Mouse (Mus musculus) embryonic facial prominence, embryonic 14.5 days (tissue): ENCODE measurements around the gene 4921517D22Rik. TPM values are rescaled to one million over a fixed set of nuclear protein-coding genes. Genes with fewer than 3 reads are reported as not detected.
A peak's percentile ranks its signal among the peaks of the same experiment; 100 is the strongest.
"Not testable (repeated sequence)": the region's sequence is repeated elsewhere in the genome, so short reads cannot be mapped to it uniquely, and the experiment has no call there.

ENCODE experiments used
- ATAC-seq: fragments of 200-750 bp; cut with Nextera tagmentation; 2 replicates; pipeline ENCODE4 v1.8.0; 2017; ENCODE audit warnings: low read depth, moderate number of reproducible peaks, moderate TSS enrichment
- DNase-seq: peaks from one replicate; pipeline ENCODE4 v3.0.0-alpha.2; 2015; ENCODE audit warnings: low spot score
- H3K27ac ChIP-seq: fragments of 300-500 bp; sonication (generic); replicated peaks from 2 replicates; pipeline ENCODE4 v1.5.1; 2014; ENCODE audit warnings: low read depth, mild to moderate bottlenecking, low read length, moderate library complexity
- H3K27me3 ChIP-seq: fragments of 300-500 bp; sonication (generic); replicated peaks from 2 replicates; pipeline ENCODE4 v1.6.1; 2014; ENCODE audit warnings: low read length; ENCODE audit not compliant: control insufficient read depth, insufficient read depth
- H3K36me3 ChIP-seq: fragments of 300-500 bp; sonication (generic); 2 replicates; pipeline ENCODE4 v1.6.1; 2014; ENCODE audit warnings: low read length, mixed read lengths; ENCODE audit not compliant: control insufficient read depth, insufficient read depth
- H3K4me1 ChIP-seq: fragments of 300-500 bp; sonication (generic); 2 replicates; pipeline ENCODE4 v1.6.1; 2014; ENCODE audit warnings: antibody characterized with exemption, low read length; ENCODE audit not compliant: control insufficient read depth, insufficient read depth
- H3K4me2 ChIP-seq: fragments of 300-500 bp; sonication (generic); 2 replicates; pipeline ENCODE4 v1.6.1; 2014; ENCODE audit warnings: low read depth, mild to moderate bottlenecking, low read length, moderate library complexity, mixed read lengths
- H3K4me3 ChIP-seq: fragments of 300-500 bp; sonication (generic); 2 replicates; pipeline ENCODE4 v1.5.1; 2014; ENCODE audit warnings: low read depth, mild to moderate bottlenecking, low read length
- H3K9ac ChIP-seq: fragments of 300-500 bp; sonication (generic); 2 replicates; pipeline ENCODE4 v1.6.1; 2014; ENCODE audit warnings: low read depth, mild to moderate bottlenecking, low read length, moderate library complexity, mixed read lengths
- H3K9me3 ChIP-seq: fragments of 300-500 bp; sonication (generic); 2 replicates; pipeline ENCODE4 v1.6.1; 2016; ENCODE audit warnings: low read length; ENCODE audit not compliant: control insufficient read depth
- whole genome bisulfite sequencing: fragments of 180-500 bp; shearing (Covaris S2); extraction: QIAGEN DNeasy Blood & Tissue Kit; methylation state at CpG from one replicate; pipeline ENCODE4 v1.1.7; 2014; 5-methylcytosine and 5-hydroxymethylcytosine counted together
- polyA plus RNA-seq: library from polyadenylated mRNA; unstranded; fragments of >200 nt; fragmentation: Nextera tagmentation; extraction: Ambion mirVana; gene quantifications from 2 replicates; pipeline ENCODE4 v1.2.1, GENCODE M21; 2014

The 4921517D22Rik gene
- polyA plus RNA-seq, result not detected in 2 replicates

- WGBS, result 84% methylated on average over 3 of the region's 3 CpGs
These were observed at the start of gene 4921517D22Rik for GRCm38 (mm10) chr13:59694008-59694407. 4921517D22Rik (minus strand) TSS chr13:59694108.

DNA sequence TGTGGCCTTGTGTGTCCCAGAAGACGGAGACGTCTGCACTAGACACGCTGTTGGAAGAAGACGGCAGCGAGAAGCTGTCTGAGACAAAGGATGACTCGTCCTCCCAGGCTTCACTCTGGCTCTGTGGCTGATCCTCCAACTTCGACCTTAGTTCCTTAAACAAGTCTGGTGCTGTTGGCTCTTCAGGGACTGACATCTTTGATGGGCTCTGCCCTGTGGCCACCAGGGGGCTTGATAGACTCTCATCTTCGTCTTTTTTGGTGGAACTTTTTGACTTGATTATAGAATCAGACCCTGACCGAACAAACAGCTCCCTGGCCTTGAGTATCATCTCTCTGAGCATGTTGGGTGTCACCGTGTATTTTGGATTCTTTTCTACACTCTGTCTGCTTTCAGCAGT is 47.8 kb upstream of the 4921517D22Rik start:
- no peak overlapping the region for H3K27ac ChIP-seq
- 77% methylated on average over 10 of the region's 10 CpGs for WGBS
- DNase-seq, result no peak
- no peaks in the 10 kb centered on the region for H3K4me1 ChIP-seq
- no peaks in the 10 kb centered on the region for H3K27me3 ChIP-seq
- no peaks in the 10 kb centered on the region for H3K9me3 ChIP-seq
- no peak overlapping the region for H3K9ac ChIP-seq
- H3K4me3 ChIP-seq, result no peak overlapping the region
- no peaks in the 10 kb centered on the region for H3K36me3 ChIP-seq
- H3K4me2 ChIP-seq, result no peak overlapping the region
- ATAC-seq, result no peak

More at GRCm38 (mm10) chr13:59694008-59694407, at the start of gene 4921517D22Rik:
- Histone ChIP-seq H3K27me3 (no peaks in the 10 kb centered on the region), H3K4me3 (no peak within 1 kb of the TSS), H3K4me1 (no peaks in the 10 kb centered on the region), H3K4me2 (no peak within 1 kb of the TSS), H3K9ac (no peak within 1 kb of the TSS), H3K36me3 (no peaks in the 10 kb centered on the region), H3K27ac (no peak within 1 kb of the TSS), H3K9me3 (no peaks in the 10 kb centered on the region)
- DNase-seq (no peak), ATAC-seq (no peak)

GRCm38 (mm10) chr13:59741096-59741495 is 47.2 kb upstream of the 4921517D22Rik start:
- no peaks in the 10 kb centered on the region for H3K9me3 ChIP-seq
- no peak overlapping the region for H3K27ac ChIP-seq
- 76% methylated on average over 10 of the region's 11 CpGs for WGBS
- DNase-seq (no peak), ATAC-seq (no peak)
- no peak overlapping the region for H3K4me2 ChIP-seq
- no peak overlapping the region for H3K9ac ChIP-seq
- no peak overlapping the region for H3K4me3 ChIP-seq
- no peaks in the 10 kb centered on the region for H3K36me3 ChIP-seq
- H3K27me3 ChIP-seq, result no peaks in the 10 kb centered on the region
- H3K4me1 ChIP-seq, result no peaks in the 10 kb centered on the region

DNA sequence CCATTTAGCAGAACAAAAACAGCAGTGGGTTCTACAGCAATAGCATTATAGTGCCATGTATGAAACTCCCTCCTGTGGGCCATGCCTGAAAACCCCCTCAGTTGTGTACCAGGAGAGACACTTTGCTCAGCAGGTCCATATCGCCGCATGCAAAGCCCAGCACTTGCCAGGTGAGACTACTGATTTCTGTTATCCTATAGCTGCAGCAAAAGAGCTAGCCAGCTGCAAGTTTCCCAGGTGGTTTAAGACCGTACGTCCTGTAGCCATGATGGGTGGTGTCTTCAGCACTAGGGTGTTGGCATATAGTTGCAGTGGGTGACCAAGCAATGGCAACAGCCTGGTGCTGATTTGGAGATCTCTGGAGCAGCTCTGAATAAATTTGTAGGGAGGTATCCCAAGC is 45.5 kb upstream of the 4921517D22Rik start:
- no peak overlapping the region for H3K4me3 ChIP-seq
- H3K4me1 ChIP-seq, result no peaks in the 10 kb centered on the region
- H3K27ac ChIP-seq, result no peak overlapping the region
- H3K36me3 ChIP-seq, result no peaks in the 10 kb centered on the region
- H3K4me2 ChIP-seq, result no peak overlapping the region
- H3K9me3 ChIP-seq, result no peaks in the 10 kb centered on the region
- H3K27me3 ChIP-seq, result no peaks in the 10 kb centered on the region
- ATAC-seq (no peak), DNase-seq (no peak)
- WGBS, result 85% methylated on average over 4 of the region's 4 CpGs
- no peak overlapping the region for H3K9ac ChIP-seq

DNA sequence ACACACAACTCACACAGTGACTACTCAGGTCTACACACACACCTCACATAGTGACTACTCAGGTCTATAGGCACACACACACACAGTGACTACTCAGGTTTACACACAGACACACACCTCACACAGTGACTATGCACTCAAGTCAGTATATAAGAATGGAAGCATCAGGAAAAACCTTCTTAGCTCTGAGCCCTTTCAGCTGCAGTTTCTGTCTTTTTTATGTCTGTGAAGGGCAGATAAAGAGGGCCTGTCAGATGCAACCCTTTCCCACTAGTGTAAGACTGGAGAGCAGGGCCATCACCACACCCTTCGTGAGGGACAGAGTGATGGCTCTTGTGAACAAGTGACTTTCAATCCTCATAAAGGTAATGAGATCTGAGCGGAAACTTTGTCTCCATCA is 44.5 kb upstream of the 4921517D22Rik start:
- H3K27me3 ChIP-seq, result no peaks in the 10 kb centered on the region
- no peak overlapping the region for H3K4me2 ChIP-seq
- H3K4me3 ChIP-seq, result no peak overlapping the region
- DNase-seq (no peak), ATAC-seq (no peak)
- H3K36me3 ChIP-seq, result no peaks in the 10 kb centered on the region
- 71% methylated on average over 2 of the region's 2 CpGs for WGBS
- no peak overlapping the region for H3K9ac ChIP-seq
- H3K4me1 ChIP-seq, result no peaks in the 10 kb centered on the region
- no peak overlapping the region for H3K27ac ChIP-seq
- H3K9me3 ChIP-seq, result no peaks in the 10 kb centered on the region

- H3K27me3 ChIP-seq, result no peaks in the 10 kb centered on the region
- H3K4me3 ChIP-seq, result no peak overlapping the region
- H3K4me2 ChIP-seq, result no peak overlapping the region
- no peak overlapping the region for H3K27ac ChIP-seq
- no peaks in the 10 kb centered on the region for H3K4me1 ChIP-seq
- no peak overlapping the region for H3K9ac ChIP-seq
- no peaks in the 10 kb centered on the region for H3K36me3 ChIP-seq
- WGBS, result 19% methylated on average over 3 of the region's 3 CpGs
- peak; percentile 69 for DNase-seq
- ATAC-seq, result peak; percentile 75; the same call in 1 of the 2 replicates
- no peaks in the 10 kb centered on the region for H3K9me3 ChIP-seq
These were observed 41.3 kb upstream of the 4921517D22Rik start for GRCm38 (mm10) chr13:59735190-59735589.

DNA sequence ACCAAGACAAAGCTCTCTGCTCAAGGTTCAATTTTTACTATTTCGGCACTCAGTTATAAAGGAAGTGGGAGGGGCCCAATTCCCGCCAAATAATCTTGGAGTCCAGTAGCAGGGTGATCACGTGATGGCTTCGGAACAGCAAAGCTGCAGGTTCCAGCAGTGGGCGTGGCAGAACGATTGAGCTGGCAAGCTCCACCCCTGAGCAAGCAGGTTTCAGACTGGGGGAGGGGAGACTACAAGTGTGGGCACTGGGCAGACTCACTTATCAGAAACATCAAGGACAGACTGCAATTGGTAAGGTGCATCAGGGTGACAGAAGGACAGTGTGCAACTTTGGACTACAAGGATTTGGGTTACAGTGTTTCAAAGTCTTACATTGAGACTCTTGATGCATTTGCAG is 40.4 kb upstream of the 4921517D22Rik start:
- not testable (repeated sequence) for DNase-seq, ATAC-seq, H3K4me2 ChIP-seq, H3K4me1 ChIP-seq, H3K27ac ChIP-seq, H3K36me3 ChIP-seq, H3K9me3 ChIP-seq, H3K4me3 ChIP-seq, H3K9ac ChIP-seq, H3K27me3 ChIP-seq
- 41% methylated on average over 5 of the region's 6 CpGs for WGBS

DNA sequence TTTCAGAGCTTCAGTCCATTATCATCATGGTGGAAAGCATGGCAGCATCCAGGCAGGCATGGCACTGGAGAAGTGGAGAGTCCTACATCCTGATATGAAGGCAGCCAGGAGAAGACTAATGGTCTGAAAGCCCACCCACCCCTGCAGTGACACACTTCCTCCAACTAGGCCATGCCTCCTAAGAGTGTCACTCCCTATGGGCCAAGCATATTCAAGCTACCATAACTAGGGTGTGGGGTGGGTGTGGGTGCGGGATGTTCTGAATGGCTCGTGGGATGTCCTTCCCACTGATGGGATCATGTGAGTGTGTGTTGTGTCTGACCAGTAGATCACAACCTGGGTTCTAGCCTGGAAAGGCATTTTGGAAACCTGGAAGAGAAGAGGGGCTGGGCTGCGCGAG is 40.0 kb upstream of the 4921517D22Rik start:
- Histone ChIP-seq H3K27me3 (no peaks in the 10 kb centered on the region), H3K9me3 (no peaks in the 10 kb centered on the region), H3K4me2 (no peak overlapping the region), H3K27ac (no peak overlapping the region), H3K4me1 (no peaks in the 10 kb centered on the region), H3K9ac (no peak overlapping the region), H3K4me3 (no peak overlapping the region), H3K36me3 (no peaks in the 10 kb centered on the region)
- no peak for DNase-seq
- ATAC-seq, result no peak
- WGBS, result 90% methylated on average over 2 of the region's 4 CpGs

DNA sequence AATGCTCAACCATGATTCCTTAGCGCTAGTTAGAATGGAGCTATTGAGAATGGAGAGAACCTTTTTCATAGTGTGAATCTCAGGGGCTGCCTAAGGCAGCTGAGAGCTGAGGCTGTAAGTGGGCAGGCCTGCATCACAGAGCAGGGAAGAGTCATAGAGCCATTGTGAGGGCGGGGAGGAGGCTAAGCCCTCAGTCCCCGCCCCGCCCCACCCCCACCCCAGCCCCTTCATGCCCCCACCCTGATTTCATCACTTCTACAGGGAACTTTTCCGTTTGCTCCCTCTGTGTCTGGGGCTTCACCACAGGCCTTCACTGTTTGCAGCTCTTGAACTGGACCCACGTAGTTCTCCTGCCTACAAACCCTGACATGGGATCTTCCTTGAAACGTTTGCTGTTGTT is 37.7 kb upstream of the 4921517D22Rik start, which contains the start of gene Spata31d1d:
TSS of gene Spata31d1d (minus strand) at position 101 of the 400 bp plus-strand sequence.
- no peaks in the 10 kb centered on the region for H3K4me1 ChIP-seq
- H3K36me3 ChIP-seq, result no peaks in the 10 kb centered on the region
- no peak within 1 kb of the TSS for H3K4me2 ChIP-seq
- no peak within 1 kb of the TSS for H3K27ac ChIP-seq
- ATAC-seq (no peak), DNase-seq (no peak)
- 43% methylated on average over 7 of the region's 7 CpGs for WGBS
- no peaks in the 10 kb centered on the region for H3K9me3 ChIP-seq
- no peak within 1 kb of the TSS for H3K4me3 ChIP-seq
- H3K9ac ChIP-seq, result no peak within 1 kb of the TSS
- no peaks in the 10 kb centered on the region for H3K27me3 ChIP-seq
